Mouse (Mus musculus) left cerebral cortex, adult 9 months (tissue): ENCODE data around the gene Elmsan1.

ENCODE experiments used
- DNase-seq, 2 experiments: peaks; one replicate each; pipeline ENCODE4 v3.0.0; 2022; ENCODE audit warnings: low spot score in 2 of 2

The Elmsan1 gene

DNA sequence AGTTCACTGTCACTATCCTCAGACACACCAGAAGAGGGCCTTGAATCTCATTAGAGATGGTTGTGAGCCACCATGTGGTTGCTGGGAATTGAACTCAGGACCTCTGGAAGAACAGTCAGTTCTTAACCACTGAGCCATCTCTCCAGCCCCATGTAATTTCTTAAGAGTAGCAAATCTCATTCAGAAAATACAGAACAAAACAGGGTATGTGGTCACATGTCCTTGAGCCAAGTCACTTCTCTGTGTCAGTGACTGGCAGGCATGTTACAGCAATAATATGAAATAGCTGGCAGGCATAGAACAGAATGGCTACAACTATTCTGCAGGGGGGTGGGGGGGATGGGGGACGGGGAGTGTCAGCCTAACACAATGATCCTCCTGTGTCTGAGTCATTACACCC lies 118.6 kb downstream of the Elmsan1 start:
- DNase-seq: no peak

DNA sequence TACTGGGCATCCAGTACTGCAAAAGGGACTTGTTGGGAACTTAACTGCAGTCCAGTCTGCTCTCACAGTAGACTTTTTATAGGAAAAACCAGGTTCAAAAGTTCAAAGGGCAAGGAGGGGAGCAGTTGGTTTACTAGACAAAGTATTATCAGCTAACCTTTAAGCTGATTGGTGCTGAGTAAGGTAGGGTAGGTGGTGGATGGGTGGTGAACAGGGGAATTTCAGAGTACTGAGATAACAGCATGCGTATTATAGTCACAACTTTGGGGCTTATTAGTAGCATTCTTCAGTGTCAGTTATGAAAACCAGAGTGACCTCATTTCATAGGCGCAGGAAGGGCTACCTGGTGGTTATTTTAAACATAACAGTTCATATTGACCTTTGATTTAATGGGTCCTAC lies 119.1 kb downstream of the Elmsan1 start:
- DNase-seq: no peak
